Mouse (Mus musculus) brain, embryonic 14.5 days (tissue): ENCODE results near the gene Spem1.

Experiments used
- CTCF ChIP-seq: fragments of 200-500 bp; IDR thresholded peaks from 2 replicates; pipeline ENCODE4 v1.5.1; 2012; ENCODE audit warnings: inconsistent platforms, mild to moderate bottlenecking, moderate library complexity, borderline replicate concordance; ENCODE audit not compliant: insufficient read depth, insufficient read length; ENCODE audit errors: extremely low read depth
- POLR2A ChIP-seq: fragments of 200-500 bp; IDR thresholded peaks from 2 replicates; pipeline ENCODE4 v1.6.1; 2012; ENCODE audit warnings: mild to moderate bottlenecking, inconsistent platforms, borderline replicate concordance; ENCODE audit not compliant: poor library complexity, insufficient read depth, insufficient read length, severe bottlenecking; ENCODE audit errors: extremely low read depth

- TF ChIP-seq CTCF (no peak), POLR2A (no peak)
These were observed 20.5 kb downstream of the Spem1 start, which contains the start of gene Fgf11 for GRCm38 (mm10) chr11:69801379-69801977.
